Mouse (Mus musculus) yolk sac, embryonic 10.5 days (tissue): ENCODE measurements at regions not wholly inside any gene's neighbourhood (a gene's known extent, or its start where the extent isn't known, plus 50 kb on each side); places are given as distances from the start of the nearest gene placed in this dataset.

ENCODE experiments used
- DNase-seq: peaks from one replicate; pipeline ENCODE4 v3.0.0-alpha.2; 2017; ENCODE audit warnings: low spot score

DNA sequence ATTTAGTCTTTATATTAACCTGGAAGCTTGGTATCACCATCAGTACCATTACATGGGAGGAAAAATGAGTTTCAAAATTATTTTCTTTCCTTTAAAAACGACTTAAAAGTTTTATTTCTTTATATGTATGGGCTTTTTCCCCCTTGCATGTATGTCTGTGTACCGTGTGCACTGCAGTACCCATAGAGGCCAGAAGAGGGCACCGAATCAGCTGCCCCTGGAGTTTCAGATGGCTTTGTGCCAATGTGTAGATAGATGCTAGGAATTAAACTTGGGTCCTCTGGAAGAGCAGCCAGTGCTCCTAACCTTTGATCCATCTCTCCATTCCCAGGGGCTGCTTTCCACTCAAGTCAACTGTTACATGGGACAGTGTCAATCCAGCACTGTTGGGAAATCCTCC is 79.9 kb upstream of the Zfp64 start:
- DNase-seq = peak; percentile 6

DNA sequence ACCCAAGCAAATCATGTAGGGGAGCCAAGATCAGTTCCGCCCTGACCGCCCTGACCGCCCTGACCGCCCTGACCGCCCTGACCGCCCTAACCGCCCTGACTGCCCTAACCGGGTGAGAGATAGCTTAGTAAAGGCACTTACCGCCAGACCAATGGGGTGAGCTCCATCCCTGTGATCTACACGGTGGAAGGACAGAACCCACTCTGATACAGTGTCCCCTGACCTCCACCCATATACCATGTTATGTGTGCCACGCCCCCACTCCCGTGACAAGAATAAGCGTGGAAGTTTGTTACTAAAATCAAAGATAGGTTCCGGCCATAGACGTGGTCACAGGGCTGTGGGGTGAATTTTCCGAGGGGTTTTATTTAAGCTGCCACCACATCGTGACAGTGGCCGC is 78.6 kb upstream of the Zfp64 start:
- no peak for DNase-seq

DNA sequence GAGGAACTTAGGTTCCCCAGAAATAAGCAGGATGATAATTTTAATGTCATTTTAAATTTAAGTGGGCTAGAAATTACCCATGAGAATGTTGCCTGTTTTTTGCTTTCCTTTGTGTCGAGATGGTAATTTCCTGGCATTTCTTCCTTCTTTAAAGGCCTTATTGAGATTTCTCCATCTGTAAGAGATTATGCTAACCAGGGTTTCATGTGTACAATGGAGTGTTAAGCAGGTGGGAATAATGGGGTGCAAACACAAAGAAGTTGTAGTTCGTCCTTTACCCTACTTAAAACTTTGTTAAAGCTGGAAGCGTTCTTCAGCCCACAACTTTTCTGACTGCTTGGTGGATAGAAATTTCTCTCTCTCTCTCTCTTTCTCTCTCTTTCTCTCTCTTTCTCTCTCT is 77.8 kb upstream of the Zfp64 start:
- DNase-seq = no peak

DNA sequence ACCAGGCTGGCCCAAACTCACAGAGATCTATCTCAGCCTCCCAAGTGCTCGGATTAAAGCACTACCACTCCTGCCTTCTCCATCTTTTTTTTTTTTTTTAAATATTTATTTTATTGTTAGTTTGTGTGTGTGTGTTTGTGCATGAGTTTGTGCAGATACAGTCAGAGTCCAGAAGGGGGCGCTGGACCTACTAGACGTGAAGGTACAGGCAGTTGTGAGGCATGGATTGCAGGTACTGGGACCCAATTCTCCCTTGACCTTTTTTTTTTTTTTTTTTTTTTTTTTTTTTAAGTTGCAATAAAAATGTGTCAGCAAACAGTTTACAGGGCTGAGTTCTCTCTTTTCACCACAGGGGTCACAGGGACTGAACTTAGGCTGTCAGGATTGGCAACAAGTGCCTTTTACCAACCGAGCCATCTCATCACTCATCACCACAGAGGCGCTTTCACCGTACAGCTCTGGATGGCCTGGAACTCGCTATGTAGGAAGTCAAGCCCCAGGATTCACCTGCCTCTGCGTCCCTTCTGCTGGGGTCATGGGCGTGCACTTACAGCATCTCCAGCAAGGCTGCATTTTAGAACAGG is 73.2 kb upstream of the Zfp64 start:
- no peak for DNase-seq

DNA sequence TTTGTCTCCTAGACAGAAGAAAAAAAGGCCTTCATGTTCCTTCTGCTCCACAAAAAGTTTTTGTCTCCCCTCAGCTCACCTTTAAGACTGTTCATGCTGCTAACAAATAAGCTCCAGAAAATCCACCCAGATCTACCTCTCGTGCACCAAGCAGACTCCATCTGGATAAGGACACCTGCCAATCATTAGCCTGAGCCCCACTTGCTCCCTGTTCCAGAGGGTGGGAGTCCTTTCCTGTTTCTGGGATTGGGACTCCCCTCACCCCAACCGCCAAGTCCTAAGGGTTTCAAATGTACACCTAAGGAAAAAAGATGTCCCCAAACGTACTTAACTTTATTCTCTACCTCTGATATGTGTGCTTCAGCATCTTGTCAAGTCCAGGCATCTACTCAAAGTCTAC is 63.6 kb upstream of the Zfp64 start:
- no peak for DNase-seq

DNA sequence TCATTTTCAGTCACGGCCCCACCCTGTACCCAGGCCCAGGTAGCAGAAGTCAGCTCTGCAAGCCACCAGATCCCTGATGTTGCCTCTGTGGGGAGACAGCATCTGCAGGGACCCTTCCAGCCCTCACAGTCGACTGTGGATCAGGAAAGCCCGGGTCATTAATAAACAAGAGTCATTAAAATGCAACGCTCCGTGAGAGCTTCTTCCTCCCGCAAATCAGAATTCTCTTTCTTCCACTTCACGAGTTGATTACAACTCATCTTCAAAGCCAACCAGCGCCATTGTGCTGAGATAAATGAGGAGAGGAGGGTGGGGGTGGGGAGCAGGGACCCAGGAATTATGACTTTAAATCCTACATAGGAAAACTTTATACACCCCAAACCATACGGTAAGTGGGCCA is 54.9 kb upstream of the Zfp64 start:
- DNase-seq = no peak

DNA sequence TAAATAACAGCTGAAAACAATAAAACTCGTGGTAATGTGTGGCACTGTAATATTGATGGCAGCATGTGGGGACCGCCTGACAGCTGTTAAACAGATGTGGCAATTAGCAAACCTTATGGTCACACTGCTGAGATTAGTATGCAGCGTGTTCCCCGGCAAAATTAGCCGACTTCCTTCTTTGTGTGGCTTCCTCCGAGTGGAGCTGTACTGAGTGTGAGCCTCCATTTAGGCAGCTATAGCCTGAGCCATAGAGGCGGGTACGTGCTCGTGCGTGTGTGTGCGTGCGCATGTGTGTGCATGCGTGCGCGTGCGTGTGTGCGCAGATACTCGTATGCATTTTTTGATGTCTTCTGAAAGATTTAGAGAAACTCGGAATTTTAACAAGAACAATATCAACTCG is 53.4 kb upstream of the Zfp64 start:
- DNase-seq = no peak

DNA sequence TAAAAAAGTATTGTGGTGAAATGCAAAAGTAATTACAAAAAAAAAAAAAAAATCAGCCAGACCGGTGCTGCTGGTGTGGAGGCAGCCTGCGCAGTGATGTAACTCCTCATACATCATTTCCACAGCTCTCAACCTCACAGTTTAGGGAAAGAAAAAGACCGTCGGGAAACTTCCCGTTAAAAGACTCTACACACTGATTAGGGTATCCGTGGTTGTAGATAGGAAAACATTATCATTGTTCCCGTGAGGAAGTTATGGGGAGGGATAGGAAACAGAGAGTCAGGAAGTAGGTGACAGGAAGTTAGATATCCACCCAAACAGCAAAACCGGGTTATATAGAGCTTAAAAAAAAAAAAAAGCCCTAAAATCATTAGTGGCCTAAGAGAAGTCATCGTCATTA is 52.9 kb upstream of the Zfp64 start:
- DNase-seq = no peak

DNA sequence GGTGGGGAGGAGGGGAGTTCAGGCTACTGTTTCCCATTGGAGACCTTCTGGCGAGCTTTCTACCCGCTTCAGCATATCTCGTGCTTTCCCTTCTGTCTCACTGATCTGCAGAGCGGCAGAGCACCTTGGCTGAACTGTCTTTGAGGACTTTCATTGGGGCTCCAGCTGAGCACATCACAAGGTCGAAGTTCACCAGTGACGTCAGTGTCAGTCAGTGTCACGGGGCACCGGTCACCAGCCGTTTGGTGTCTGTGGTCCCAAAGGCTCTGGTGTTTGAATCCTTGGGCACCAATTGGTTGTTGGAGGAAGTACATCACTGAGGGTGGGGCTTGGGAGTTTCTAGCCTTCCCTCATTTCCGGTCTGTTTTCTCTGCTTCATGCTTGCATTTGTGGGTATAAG is 51.2 kb upstream of the Zfp64 start:
- DNase-seq = peak; percentile 66

DNA sequence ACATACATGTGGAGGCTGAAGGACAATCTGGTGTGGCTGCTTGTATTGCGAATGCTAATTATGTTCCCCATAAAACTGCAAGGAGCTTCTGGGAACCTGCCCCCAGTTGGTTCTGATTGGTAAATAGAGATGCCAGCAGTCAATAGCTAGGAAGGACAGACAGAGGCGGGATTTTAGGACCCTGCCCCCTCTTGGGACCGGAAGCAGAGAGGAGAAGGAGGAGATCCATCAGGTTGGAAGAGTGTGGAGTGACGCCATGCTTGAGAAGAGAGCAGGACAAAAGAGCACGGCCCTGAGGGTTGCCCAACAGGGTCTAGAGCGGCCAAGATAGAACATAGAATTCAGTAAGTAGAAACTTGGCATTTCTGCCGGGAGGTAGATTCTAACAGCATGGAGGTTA is 50.4 kb upstream of the Zfp64 start:
- no peak for DNase-seq
